Mouse (Mus musculus): Measurements from ENCODE around the gene Cenpc1.

Gene Cenpc1

DNA sequence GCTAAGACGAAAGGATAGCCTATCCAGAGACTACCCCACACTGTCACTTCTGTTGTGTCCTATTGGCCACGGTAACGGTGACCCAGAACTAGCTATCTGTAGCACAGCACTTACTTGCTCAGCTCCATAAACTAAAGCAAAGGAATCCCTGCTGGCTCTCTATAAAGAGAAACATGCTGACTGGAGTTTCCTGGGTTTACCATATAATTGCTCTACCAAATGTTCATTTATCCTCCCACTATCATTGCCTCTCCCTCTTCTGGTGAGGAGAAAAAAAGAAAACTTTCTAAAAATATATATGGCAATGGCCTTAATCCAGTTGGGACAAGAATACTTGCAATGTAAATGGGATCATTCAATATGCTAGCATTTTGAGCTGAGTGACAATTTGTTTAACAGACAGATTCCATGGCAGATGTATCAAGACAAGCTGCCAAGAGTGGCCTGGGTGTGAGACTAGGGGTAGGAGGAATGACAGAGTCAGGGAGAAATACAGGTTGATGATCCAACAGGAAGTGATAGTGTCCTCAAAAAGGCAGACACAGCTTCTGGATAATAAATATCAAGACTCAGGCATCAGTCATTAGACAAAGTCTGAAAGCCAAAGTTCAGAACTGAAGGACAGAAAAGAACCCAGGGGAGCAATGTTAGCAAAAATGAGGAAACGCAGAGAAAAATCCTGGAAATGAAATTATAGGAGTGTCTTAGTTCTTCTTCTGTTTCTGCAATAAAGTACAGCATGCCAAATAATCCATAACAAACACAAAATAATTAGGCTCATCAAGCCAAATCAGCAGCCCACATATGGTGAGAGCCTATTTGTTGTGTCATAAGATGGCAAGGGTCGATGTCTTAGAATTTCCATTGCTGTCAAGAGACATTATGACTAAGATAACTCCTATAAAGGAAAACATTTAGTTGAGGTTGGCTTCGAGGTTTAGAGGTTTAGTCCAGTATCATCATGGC lies 68.6 kb downstream of the Cenpc1 start:
- no peak for DNase-seq (ENCODE audit: low spot score in 2 of 2)

DNA sequence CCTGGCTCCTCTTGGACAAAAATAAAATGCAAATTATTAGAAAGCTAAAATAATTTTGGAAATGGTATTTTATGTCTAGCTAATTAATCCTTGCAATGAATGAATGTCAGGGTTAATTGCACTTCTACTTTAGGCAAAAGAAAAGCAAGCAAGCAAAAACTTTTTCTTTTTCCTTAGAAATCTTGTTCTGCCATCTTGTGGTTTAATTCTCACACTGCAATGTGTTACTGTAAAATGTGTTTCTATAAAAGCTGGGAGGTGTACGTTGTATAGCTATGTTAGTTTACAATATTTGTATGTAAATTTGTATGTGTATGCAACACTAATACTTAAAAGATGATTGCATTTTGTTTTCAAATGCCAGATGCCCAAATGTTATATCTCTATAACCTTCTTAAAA lies 70.8 kb downstream of the Cenpc1 start:
- DNase-seq (ENCODE audit: low spot score in 2 of 2) = no peak

DNA sequence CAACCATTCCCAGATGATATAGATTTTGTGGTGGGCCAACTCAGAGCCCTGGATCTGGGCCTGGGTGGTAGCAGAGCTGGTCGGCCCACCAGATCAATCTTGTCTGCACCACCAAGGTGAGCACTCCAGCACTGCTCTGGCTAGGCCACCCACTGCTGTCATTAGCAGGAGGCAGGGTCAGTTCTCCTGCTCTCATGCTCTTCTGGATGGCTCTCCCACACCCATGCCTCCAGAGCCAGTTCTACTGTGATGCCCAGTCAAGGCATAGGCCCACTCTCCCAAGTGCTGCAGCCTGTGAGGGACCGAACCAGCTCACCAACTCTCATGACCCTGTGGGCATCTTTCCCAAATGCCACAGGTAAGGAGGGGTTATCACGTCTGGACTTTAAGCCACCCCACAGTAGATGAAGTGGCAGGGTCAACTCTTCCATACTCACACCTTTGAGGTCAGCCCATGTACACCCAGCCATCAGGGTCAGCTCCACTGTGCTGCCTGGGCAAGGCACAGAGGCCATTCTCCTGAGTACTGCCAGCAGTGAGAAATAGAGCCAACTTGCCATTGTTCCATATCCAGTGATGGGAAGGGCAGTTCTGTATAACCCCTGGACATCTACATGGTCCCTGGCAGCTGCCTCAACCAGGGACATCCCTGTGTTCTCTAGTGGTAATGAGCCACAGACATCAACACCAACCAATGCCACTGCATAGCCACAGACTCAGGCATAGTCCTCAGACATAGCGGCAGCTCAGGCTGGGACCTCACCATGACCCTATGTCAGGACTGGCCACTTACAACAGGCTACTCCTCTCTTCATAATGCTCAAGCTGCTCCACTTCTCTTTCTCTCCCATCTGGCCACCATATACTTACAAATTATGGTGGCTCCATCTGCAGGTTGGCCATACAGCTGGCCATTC lies 72.3 kb downstream of the Cenpc1 start:
- no peak for DNase-seq (ENCODE audit: low spot score in 2 of 2)

DNA sequence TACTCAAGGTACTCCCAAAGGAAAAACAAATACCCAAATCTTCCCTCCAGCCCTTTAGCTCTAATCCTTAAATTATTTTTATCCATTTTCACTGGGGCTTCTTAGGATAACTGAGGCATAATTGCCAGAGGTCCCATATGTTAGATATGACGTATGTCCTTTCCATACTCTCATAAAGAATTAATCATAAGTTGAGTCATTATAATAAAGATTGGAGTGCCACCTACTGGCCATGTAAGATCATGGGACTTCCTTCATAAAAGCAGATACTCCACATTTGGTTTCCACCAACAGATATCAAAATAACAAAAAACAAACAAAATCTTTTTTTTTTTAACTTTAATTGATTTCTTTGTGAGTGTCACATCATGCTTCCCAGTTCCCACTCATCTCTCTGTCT lies 73.3 kb downstream of the Cenpc1 start:
- no peak for DNase-seq (ENCODE audit: low spot score in 2 of 2)

DNA sequence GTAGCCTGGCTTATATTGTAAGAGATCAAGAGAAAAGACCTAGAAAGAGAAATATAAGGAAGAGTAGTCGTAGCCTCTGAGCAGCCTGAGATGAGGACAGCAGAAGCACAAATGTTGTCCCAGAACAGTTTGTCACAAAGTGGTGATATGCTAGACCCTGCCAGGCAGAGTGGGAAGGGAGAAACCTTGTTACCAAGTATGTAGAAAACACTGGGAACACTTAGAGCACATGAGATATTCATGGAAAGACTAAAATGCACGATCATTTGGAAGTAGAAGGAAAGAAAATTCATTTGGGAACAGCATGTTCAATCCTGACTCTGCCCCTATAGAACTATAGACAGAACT lies 77.9 kb downstream of the Cenpc1 start:
- DNase-seq (ENCODE audit: low spot score in 2 of 2) = no peak

DNA sequence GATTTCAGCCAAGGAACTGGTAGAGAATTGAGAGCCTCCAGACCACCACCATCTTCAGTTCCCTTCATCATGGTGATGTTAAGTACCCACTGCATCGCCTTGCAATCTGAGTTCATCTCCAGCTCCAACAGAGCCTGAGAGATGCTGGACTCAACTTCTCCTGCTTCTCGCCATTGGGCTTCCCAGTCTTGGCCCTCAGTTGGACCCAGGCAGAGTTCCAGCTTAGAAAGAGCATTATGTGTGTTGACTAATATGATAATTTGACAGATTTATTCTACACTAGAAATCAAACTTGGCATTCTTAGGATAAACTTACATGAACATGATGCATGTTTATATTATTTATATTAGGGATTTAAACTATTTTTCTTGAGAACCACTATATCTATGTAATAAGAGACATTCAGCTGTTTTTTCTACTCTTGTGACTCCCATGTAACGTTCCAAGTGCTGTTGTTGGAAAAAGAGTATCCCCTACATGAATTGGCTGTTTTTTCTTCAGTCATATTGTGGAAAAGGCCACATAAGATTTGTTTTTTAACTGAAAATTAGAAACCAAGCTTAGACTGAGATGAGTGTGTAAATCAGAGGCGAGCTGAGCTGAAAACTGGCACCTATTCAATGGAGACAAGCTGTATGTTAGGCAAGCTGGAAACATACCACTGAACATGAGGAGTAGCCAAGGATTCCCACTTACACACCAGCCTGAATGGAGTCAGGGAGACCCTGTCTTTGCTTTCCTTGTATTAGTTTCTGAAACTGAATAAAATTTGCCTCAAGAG lies 78.5 kb downstream of the Cenpc1 start:
- DNase-seq (ENCODE audit: low spot score in 2 of 2) = no peak

DNA sequence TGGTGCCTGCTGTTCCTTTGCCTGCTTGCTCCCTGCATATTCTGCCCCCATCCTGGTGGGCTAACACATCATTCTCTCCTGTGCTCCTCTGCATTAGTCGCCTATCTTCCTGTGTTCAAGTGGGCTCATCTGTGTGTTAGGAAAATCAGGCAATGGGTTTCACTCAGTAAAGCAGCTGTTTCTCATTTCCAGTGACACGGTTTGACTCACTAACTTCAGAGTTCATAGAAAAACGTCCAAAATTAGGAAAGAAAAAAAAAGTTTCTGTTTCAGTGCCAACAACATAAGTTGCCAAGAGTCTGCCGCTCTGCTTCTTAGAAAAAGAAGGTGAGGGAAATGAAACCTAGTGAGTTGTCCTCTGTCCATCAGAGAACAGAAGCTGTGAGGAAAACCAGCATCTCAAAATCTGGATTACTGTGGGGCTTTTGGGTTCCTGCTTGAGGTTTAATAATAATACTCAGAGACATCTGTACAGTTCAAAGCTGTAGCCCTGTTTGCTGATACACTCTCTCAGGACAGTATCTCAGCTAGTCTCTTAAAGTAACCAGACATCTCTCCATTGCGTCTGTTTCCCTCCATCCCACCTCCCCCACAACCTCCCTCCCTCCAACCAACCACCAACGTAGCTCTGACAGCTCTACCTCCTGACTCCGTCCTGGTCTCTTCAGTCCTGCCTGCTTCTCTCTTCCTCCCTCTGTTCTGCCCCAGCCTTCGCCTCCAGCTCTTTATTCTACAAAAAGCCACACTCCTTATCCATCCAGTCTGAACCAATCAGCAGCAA lies 87.5 kb downstream of the Cenpc1 start:
- DNase-seq (ENCODE audit: low spot score in 2 of 2) = no peak

DNA sequence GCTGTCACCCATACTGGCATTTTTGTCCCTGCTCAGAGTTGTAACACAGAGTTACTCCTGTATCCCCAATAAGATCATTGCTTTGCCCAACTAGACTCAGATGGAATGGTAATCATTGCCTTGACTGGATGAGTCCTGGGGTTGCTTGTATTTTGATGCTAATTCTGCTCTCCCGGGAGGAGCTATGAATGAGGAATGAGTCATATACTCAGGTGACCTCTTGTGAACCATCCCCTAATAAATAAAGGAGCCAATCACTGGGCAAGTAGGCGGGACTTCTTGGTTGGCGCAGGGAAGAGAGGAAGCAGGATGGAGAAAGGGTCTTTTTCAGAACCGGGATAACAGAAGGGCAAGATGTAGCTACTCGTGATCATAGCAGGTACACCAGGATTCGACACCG lies 102.6 kb downstream of the Cenpc1 start:
- no peak for DNase-seq (ENCODE audit: low spot score in 2 of 2)
